Mouse (Mus musculus) erythroid progenitor cell, adult 5-6 weeks (primary cell): ENCODE data around the gene Ror2. TPM values are rescaled to one million over a fixed set of nuclear protein-coding genes. Genes with fewer than 3 reads are reported as not detected.

Experiments used
- ATAC-seq: replicated peaks from 2 replicates; pipeline ENCODE4 v1.8.0; 2016; ENCODE audit warnings: moderate number of reproducible peaks, mild to moderate bottlenecking, moderate TSS enrichment, inconsistent platforms; ENCODE audit not compliant: poor library complexity, low FRiP score, severe bottlenecking
- total RNA-seq, 2 experiments: library from RNA; stranded (forward) in 1 of 2; stranded (reverse) in 1 of 2; fragments of 150-400 nt in 1 of 2; fragments of 186-747, 209-891 nt in 1 of 2; gene quantifications; 2 replicates each; pipeline versions ENCODE4 v1.2.3 to v1.2.4; 2015 to 2017; ENCODE audit warnings: low replicate concordance in 2 of 2

Ror2 gene
- total RNA-seq, 2 experiments from 2014 or later = not detected

GRCm38 (mm10) chr13:53158405-53159005, 127.4 kb downstream of the Ror2 start:
- ATAC-seq = no peak

- ATAC-seq = no peak
These were observed 129.0 kb downstream of the Ror2 start for GRCm38 (mm10) chr13:53156911-53157310.

- ATAC-seq = no peak
These were observed 129.6 kb downstream of the Ror2 start for GRCm38 (mm10) chr13:53156282-53156681.

- ATAC-seq = no peak
These were observed 140.4 kb downstream of the Ror2 start for GRCm38 (mm10) chr13:53145511-53145910.

- ATAC-seq = no peak
These were observed 142.8 kb downstream of the Ror2 start for GRCm38 (mm10) chr13:53143076-53143475.

GRCm38 (mm10) chr13:53142268-53142667, 143.7 kb downstream of the Ror2 start:
- ATAC-seq = no peak

- no peak for ATAC-seq
These were observed 145.6 kb downstream of the Ror2 start for GRCm38 (mm10) chr13:53140298-53140697.

GRCm38 (mm10) chr13:53130567-53130966, 155.4 kb downstream of the Ror2 start:
- ATAC-seq = no peak

- ATAC-seq = no peak
These were observed 155.9 kb downstream of the Ror2 start for GRCm38 (mm10) chr13:53130032-53130431.

GRCm38 (mm10) chr13:53125627-53126026, 160.3 kb downstream of the Ror2 start:
- no peak for ATAC-seq

- ATAC-seq = no peak
These were observed 163.8 kb downstream of the Ror2 start for GRCm38 (mm10) chr13:53122085-53122484.

GRCm38 (mm10) chr13:53120906-53121305, 165.0 kb downstream of the Ror2 start:
- no peak for ATAC-seq

- no peak for ATAC-seq
These were observed 166.1 kb downstream of the Ror2 start for GRCm38 (mm10) chr13:53119586-53120426.

GRCm38 (mm10) chr13:53118398-53118797, 167.5 kb downstream of the Ror2 start:
- ATAC-seq = no peak

- ATAC-seq = no peak
These were observed 168.0 kb downstream of the Ror2 start for GRCm38 (mm10) chr13:53117921-53118320.

GRCm38 (mm10) chr13:53110249-53110578, 175.7 kb downstream of the Ror2 start:
- ATAC-seq = no peak

GRCm38 (mm10) chr13:53109560-53110248, 176.2 kb downstream of the Ror2 start:
- ATAC-seq = 0 out of 2 replicates have a peak, but pooled peaks have one; percentile 17

GRCm38 (mm10) chr13:53106676-53107075, 179.2 kb downstream of the Ror2 start:
- ATAC-seq = no peak

- no peak for ATAC-seq
These were observed 185.9 kb downstream of the Ror2 start for GRCm38 (mm10) chr13:53099771-53100682.

GRCm38 (mm10) chr13:53096615-53097014, 189.3 kb downstream of the Ror2 start:
- ATAC-seq = no peak
